Mouse (Mus musculus): ENCODE measurements at regions not wholly inside any gene's neighbourhood (a gene's known extent, or its start where the extent isn't known, plus 50 kb on each side); places are given as distances from the start of the nearest gene placed in this dataset.

GRCm38 (mm10) chr1:35981226-35981625, 87.0 kb upstream of the Hs6st1 start:
- TF ChIP-seq POLR2A (IDR thresholded peaks at IDR 0.05; ENCODE audit: low read depth, low read length) (no peak), CTCF (conservative IDR thresholded peaks at IDR 0.05; ENCODE audit: insufficient read depth, insufficient read length, low read depth, low read length) (no peak)

Data from kidney, adult 2 months (tissue).